Mouse (Mus musculus) intestine, embryonic 14.5 days (tissue): Measurements from ENCODE around the gene Mertk. TPM values are rescaled to one million over a fixed set of nuclear protein-coding genes. Genes with fewer than 3 reads are reported as not detected.
A peak's percentile ranks its signal among the peaks of the same experiment; 100 is the strongest.

Source experiments
- ATAC-seq: fragments of 200-750 bp; cut with Nextera tagmentation; replicated peaks from 2 replicates; pipeline ENCODE4 v1.8.0; 2017; ENCODE audit warnings: low read depth, moderate number of reproducible peaks, moderate TSS enrichment, moderate library complexity; ENCODE audit not compliant: low FRiP score, low TSS enrichment
- DNase-seq: peaks from one replicate; pipeline ENCODE4 v3.0.0-alpha.2; 2018; ENCODE audit warnings: low spot score
- H3K27ac ChIP-seq: fragments of 300-500 bp; sonication (generic); 2 replicates; pipeline ENCODE4 v1.5.1; 2014; ENCODE audit warnings: low read depth, mild to moderate bottlenecking, control low read depth
- H3K27me3 ChIP-seq: fragments of 300-500 bp; sonication (generic); replicated peaks from 2 replicates; pipeline ENCODE4 v1.6.1; 2014; ENCODE audit warnings: low read length, control low read depth; ENCODE audit not compliant: control insufficient read depth, insufficient read depth
- H3K36me3 ChIP-seq: fragments of 300-500 bp; sonication (generic); 2 replicates; pipeline ENCODE4 v1.6.1; 2014; ENCODE audit warnings: low read length, control low read depth; ENCODE audit not compliant: control insufficient read depth, insufficient read depth
- H3K4me1 ChIP-seq: fragments of 300-500 bp; sonication (generic); replicated peaks from 2 replicates; pipeline ENCODE4 v1.6.1; 2014; ENCODE audit warnings: low read length, control low read depth, mixed read lengths; ENCODE audit not compliant: control insufficient read depth, insufficient read depth
- H3K4me2 ChIP-seq: fragments of 300-500 bp; sonication (generic); 2 replicates; pipeline ENCODE4 v1.6.1; 2014; ENCODE audit warnings: low read length
- H3K4me3 ChIP-seq: fragments of 300-500 bp; sonication (generic); 2 replicates; pipeline ENCODE4 v1.5.1; 2014; ENCODE audit warnings: low read depth, low read length, control low read depth, mixed read lengths
- H3K9ac ChIP-seq: fragments of 300-500 bp; sonication (generic); 2 replicates; pipeline ENCODE4 v1.6.1; 2014; ENCODE audit warnings: mild to moderate bottlenecking, low read length
- H3K9me3 ChIP-seq: fragments of 300-500 bp; sonication (generic); 2 replicates; pipeline ENCODE4 v1.6.1; 2016; ENCODE audit warnings: low read length, control low read depth; ENCODE audit not compliant: control insufficient read depth
- WGBS: fragments of 180-500 bp; shearing (Covaris S2); extraction: QIAGEN DNeasy Blood & Tissue Kit; methylation state at CpG from one replicate; pipeline ENCODE4 v1.1.7; 2014; 5-methylcytosine and 5-hydroxymethylcytosine counted together
- polyA plus RNA-seq: library from polyadenylated mRNA; unstranded; fragments of >200 nt; fragmentation: Nextera tagmentation; extraction: Ambion mirVana; gene quantifications from 2 replicates; pipeline ENCODE4 v1.2.1, GENCODE M21; 2014

The Mertk gene
- polyA plus RNA-seq, 1 experiment from 2014 or later: 7.0 TPM

- H3K4me2 ChIP-seq: no peak overlapping the region
- H3K9me3 ChIP-seq: no peaks in the 10 kb centered on the region
- peaks cover 34% of the 10 kb centered on the region for H3K36me3 ChIP-seq
- no peak overlapping the region for H3K9ac ChIP-seq
- no peak overlapping the region for H3K27ac ChIP-seq
- no peak for ATAC-seq
- DNase-seq: no peak
- H3K4me3 ChIP-seq: no peak overlapping the region
- no peaks in the 10 kb centered on the region for H3K27me3 ChIP-seq
- H3K4me1 ChIP-seq: peaks cover 9% of the 10 kb centered on the region
- WGBS: 88% methylated on average over 5 of the region's 5 CpGs
These were observed 125.1 kb downstream of the Mertk start for GRCm38 (mm10) chr2:128823893-128824292.

GRCm38 (mm10) chr2:128827787-128828186 lies 129.0 kb downstream of the Mertk start:
- peaks cover 62% of the 10 kb centered on the region for H3K36me3 ChIP-seq
- DNase-seq (no peak), ATAC-seq (no peak)
- no peaks in the 10 kb centered on the region for H3K9me3 ChIP-seq
- no peak overlapping the region for H3K4me2 ChIP-seq
- 90% methylated on average over 1 of the region's 1 CpGs for WGBS
- no peaks in the 10 kb centered on the region for H3K27me3 ChIP-seq
- 0 out of 2 replicates have a peak, but pooled peaks cover 5% of the 10 kb centered on the region for H3K4me1 ChIP-seq
- H3K9ac ChIP-seq: no peak overlapping the region
- no peak overlapping the region for H3K27ac ChIP-seq
- no peak overlapping the region for H3K4me3 ChIP-seq

GRCm38 (mm10) chr2:128832611-128833010 lies 133.9 kb downstream of the Mertk start:
- no peak for ATAC-seq
- no peak for DNase-seq
- Histone ChIP-seq H3K27ac (peak overlapping the region; percentile 51; the same call in 1 of the 2 replicates), H3K9ac (no peak overlapping the region), H3K9me3 (no peaks in the 10 kb centered on the region), H3K4me2 (no peak overlapping the region), H3K4me3 (no peak overlapping the region), H3K27me3 (no peaks in the 10 kb centered on the region), H3K36me3 (peaks cover 78% of the 10 kb centered on the region), H3K4me1 (0 out of 2 replicates have a peak, but pooled peaks cover 8% of the 10 kb centered on the region)
- 67% methylated on average over 3 of the region's 3 CpGs for whole genome bisulfite sequencing

GRCm38 (mm10) chr2:128833035-128833434 lies 134.3 kb downstream of the Mertk start:
- H3K27ac ChIP-seq: peak overlapping the region; percentile 51; the same call in 1 of the 2 replicates
- ATAC-seq (no peak), DNase-seq (no peak)
- no peaks in the 10 kb centered on the region for H3K9me3 ChIP-seq
- H3K27me3 ChIP-seq: no peaks in the 10 kb centered on the region
- H3K9ac ChIP-seq: no peak overlapping the region
- H3K4me2 ChIP-seq: no peak overlapping the region
- 0 out of 2 replicates have a peak, but pooled peaks cover 8% of the 10 kb centered on the region for H3K4me1 ChIP-seq
- peaks cover 78% of the 10 kb centered on the region for H3K36me3 ChIP-seq
- no peak overlapping the region for H3K4me3 ChIP-seq
- WGBS: 87% methylated on average over 2 of the region's 2 CpGs

- 92% methylated on average over 2 of the region's 2 CpGs for WGBS
- Histone ChIP-seq H3K27me3 (no peaks in the 10 kb centered on the region), H3K36me3 (peaks cover 75% of the 10 kb centered on the region), H3K4me1 (0 out of 2 replicates have a peak, but pooled peaks cover 8% of the 10 kb centered on the region), H3K4me2 (no peak overlapping the region), H3K9me3 (no peaks in the 10 kb centered on the region), H3K9ac (no peak overlapping the region), H3K27ac (no peak overlapping the region), H3K4me3 (no peak overlapping the region)
- no peak for ATAC-seq
- no peak for DNase-seq
These were observed 134.7 kb downstream of the Mertk start for GRCm38 (mm10) chr2:128833435-128833834.

GRCm38 (mm10) chr2:128837531-128837930 lies 138.8 kb downstream of the Mertk start:
- Histone ChIP-seq H3K27me3 (no peaks in the 10 kb centered on the region), H3K9ac (no peak overlapping the region), H3K4me1 (0 out of 2 replicates have a peak, but pooled peaks cover 4% of the 10 kb centered on the region), H3K27ac (no peak overlapping the region), H3K9me3 (no peaks in the 10 kb centered on the region), H3K4me2 (no peak overlapping the region), H3K4me3 (no peak overlapping the region), H3K36me3 (peaks cover 70% of the 10 kb centered on the region)
- DNase-seq (no peak), ATAC-seq (no peak)
- 85% methylated on average over 8 of the region's 8 CpGs for WGBS

GRCm38 (mm10) chr2:128838611-128839010 lies 139.9 kb downstream of the Mertk start:
- Histone ChIP-seq H3K4me3 (no peak overlapping the region), H3K27me3 (no peaks in the 10 kb centered on the region), H3K9me3 (no peaks in the 10 kb centered on the region), H3K4me2 (no peak overlapping the region), H3K27ac (no peak overlapping the region), H3K36me3 (peaks cover 72% of the 10 kb centered on the region), H3K4me1 (no peaks in the 10 kb centered on the region), H3K9ac (no peak overlapping the region)
- WGBS: 95% methylated on average over 3 of the region's 3 CpGs
- DNase-seq: no peak
- no peak for ATAC-seq

DNA sequence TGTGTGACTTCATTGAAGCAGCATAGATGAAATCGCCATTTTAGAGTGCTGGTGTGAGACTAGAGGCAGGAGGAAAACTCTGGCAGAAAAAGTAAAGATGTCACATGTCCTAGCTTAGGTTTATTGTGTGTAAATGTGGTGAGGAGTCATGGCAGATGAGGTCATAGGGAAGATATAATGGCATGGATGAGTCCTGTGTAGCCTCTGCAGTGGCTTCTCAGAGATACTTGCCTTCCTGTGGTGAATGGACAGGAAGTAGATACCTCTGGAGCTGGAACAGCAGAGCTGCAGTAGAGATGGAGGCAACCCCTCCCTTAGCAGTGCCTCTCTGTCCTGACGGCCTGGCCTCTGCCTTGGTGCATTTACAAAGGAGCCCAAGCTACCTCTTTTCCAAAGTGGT lies 140.7 kb downstream of the Mertk start:
- Histone ChIP-seq H3K9me3 (no peaks in the 10 kb centered on the region), H3K27ac (no peak overlapping the region), H3K4me1 (no peaks in the 10 kb centered on the region), H3K27me3 (no peaks in the 10 kb centered on the region), H3K4me2 (no peak overlapping the region), H3K4me3 (no peak overlapping the region), H3K36me3 (peaks cover 70% of the 10 kb centered on the region), H3K9ac (no peak overlapping the region)
- no peak for DNase-seq
- no peak for ATAC-seq
- 82% methylated on average over 2 of the region's 2 CpGs for WGBS

DNA sequence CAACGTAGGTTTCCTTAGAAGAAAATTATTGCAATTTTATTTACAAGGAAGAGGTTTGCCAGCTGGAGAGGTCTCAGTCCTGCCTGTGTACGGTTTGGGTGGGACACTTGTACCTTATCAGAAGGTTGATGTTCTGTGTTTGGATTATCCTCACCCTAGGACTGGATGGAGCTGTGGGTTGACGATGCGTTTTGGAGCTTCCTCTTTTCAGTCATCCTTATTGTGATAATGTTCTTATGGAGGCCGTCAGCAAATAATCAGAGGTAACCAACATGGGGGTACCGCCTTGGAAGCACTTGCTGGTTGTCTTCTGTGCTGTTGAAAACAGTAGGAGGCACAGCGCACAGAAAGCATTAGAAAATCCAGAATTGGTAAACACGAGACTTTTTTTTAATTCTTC lies 143.7 kb downstream of the Mertk start:
- Histone ChIP-seq H3K36me3 (peaks cover 77% of the 10 kb centered on the region), H3K4me3 (no peak overlapping the region), H3K4me2 (no peak overlapping the region), H3K27ac (no peak overlapping the region), H3K9ac (no peak overlapping the region), H3K9me3 (no peaks in the 10 kb centered on the region), H3K4me1 (peaks cover 2% of the 10 kb centered on the region; the same call in 1 of the 2 replicates), H3K27me3 (no peaks in the 10 kb centered on the region)
- no peak for DNase-seq
- WGBS: 85% methylated on average over 8 of the region's 8 CpGs
- ATAC-seq: no peak
